Mouse (Mus musculus) stomach, postnatal 0 days (tissue): ENCODE results near the gene Wasf2. TPM values are rescaled to one million over a fixed set of nuclear protein-coding genes. Genes with fewer than 3 reads are reported as not detected.

Experiments used
- ATAC-seq: fragments of 200-750 bp; cut with Nextera tagmentation; 2 replicates; pipeline ENCODE4 v1.8.0; 2017; ENCODE audit not compliant: low FRiP score, low TSS enrichment
- DNase-seq: peaks from one replicate; pipeline ENCODE4 v3.0.0-alpha.2; 2016; ENCODE audit warnings: low spot score
- H3K27ac ChIP-seq: fragments of 300-500 bp; sonication (generic); replicated peaks from 2 replicates; pipeline ENCODE4 v1.5.1; 2014; ENCODE audit warnings: mild to moderate bottlenecking, control low read depth
- H3K27me3 ChIP-seq: fragments of 300-500 bp; sonication (generic); 2 replicates; pipeline ENCODE4 v1.6.1; 2014; ENCODE audit warnings: low read length; ENCODE audit not compliant: control insufficient read depth, insufficient read depth
- H3K36me3 ChIP-seq: fragments of 300-500 bp; sonication (generic); 2 replicates; pipeline ENCODE4 v1.6.1; 2014; ENCODE audit warnings: low read length, mixed read lengths; ENCODE audit not compliant: control insufficient read depth, insufficient read depth
- H3K4me1 ChIP-seq: fragments of 300-500 bp; sonication (generic); replicated peaks from 2 replicates; pipeline ENCODE4 v1.6.1; 2014; ENCODE audit warnings: antibody characterized with exemption; ENCODE audit not compliant: control insufficient read depth, insufficient read depth
- H3K4me2 ChIP-seq: fragments of 300-500 bp; sonication (generic); replicated peaks from 2 replicates; pipeline ENCODE4 v1.6.1; 2014; ENCODE audit warnings: low read depth, mild to moderate bottlenecking, control low read depth, moderate library complexity
- H3K4me3 ChIP-seq: fragments of 300-500 bp; sonication (generic); 2 replicates; pipeline ENCODE4 v1.5.1; 2014; ENCODE audit warnings: low read depth, low read length, control low read depth
- H3K9ac ChIP-seq: fragments of 300-500 bp; sonication (generic); 2 replicates; pipeline ENCODE4 v1.6.1; 2014; ENCODE audit warnings: mild to moderate bottlenecking, low read length, control low read depth, mixed read lengths
- H3K9me3 ChIP-seq: fragments of 300-500 bp; sonication (generic); 2 replicates; pipeline ENCODE4 v1.6.1; 2016; ENCODE audit warnings: low read length; ENCODE audit not compliant: control insufficient read depth
- CTCF ChIP-seq: IDR thresholded peaks from 2 replicates; pipeline ENCODE4 v1.5.1; 2016; ENCODE audit warnings: antibody characterized with exemption, low read depth, mild to moderate bottlenecking, moderate library complexity
- EP300 ChIP-seq: optimal IDR thresholded peaks from 2 replicates; pipeline ENCODE3; 2016; ENCODE audit warnings: antibody characterized with exemption
- WGBS: fragments of 180-500 bp; shearing (Covaris S2); extraction: QIAGEN DNeasy Blood & Tissue Kit; methylation state at CpG from one replicate; pipeline ENCODE4 v1.1.7; 2014; 5-methylcytosine and 5-hydroxymethylcytosine counted together
- polyA plus RNA-seq: library from polyadenylated mRNA; unstranded; fragments of >200 nt; fragmentation: Nextera tagmentation; extraction: Ambion mirVana; gene quantifications from 2 replicates; pipeline ENCODE4 v1.2.1, GENCODE M21; 2015

Wasf2 gene
- polyA plus RNA-seq, 1 experiment from 2014 or later = 84.2 TPM

GRCm38 (mm10) chr4:133217641-133218040 lies 87.3 kb downstream of the Wasf2 start:
- ATAC-seq = no peak
- H3K27ac ChIP-seq = no peak overlapping the region
- H3K9me3 ChIP-seq = no peaks in the 10 kb centered on the region
- DNase-seq = peak; percentile 59
- H3K36me3 ChIP-seq = no peaks in the 10 kb centered on the region
- no peak overlapping the region for H3K4me2 ChIP-seq
- WGBS = 6% methylated on average over 5 of the region's 5 CpGs
- H3K4me3 ChIP-seq = no peak overlapping the region
- H3K4me1 ChIP-seq = 0 out of 2 replicates have a peak, but pooled peaks cover 3% of the 10 kb centered on the region
- H3K27me3 ChIP-seq = peaks cover 2% of the 10 kb centered on the region; the same call in 1 of the 2 replicates
- H3K9ac ChIP-seq = no peak overlapping the region
- peak; percentile 93 for TF ChIP-seq CTCF
- TF ChIP-seq EP300 = no peak

- ATAC-seq (no peak), DNase-seq (no peak)
- TF ChIP-seq CTCF (no peak), EP300 (no peak)
- no peak overlapping the region for H3K4me2 ChIP-seq
- H3K36me3 ChIP-seq = no peaks in the 10 kb centered on the region
- no peaks in the 10 kb centered on the region for H3K9me3 ChIP-seq
- no peak overlapping the region for H3K4me3 ChIP-seq
- WGBS = 69% methylated on average over 3 of the region's 3 CpGs
- H3K9ac ChIP-seq = no peak overlapping the region
- H3K27ac ChIP-seq = no peak overlapping the region
- H3K27me3 ChIP-seq = no peaks in the 10 kb centered on the region
- no peaks in the 10 kb centered on the region for H3K4me1 ChIP-seq
Observed at GRCm38 (mm10) chr4:133218745-133219144, 88.4 kb downstream of the Wasf2 start.

- DNase-seq = peak; percentile 78
- peak overlapping the region; percentile 60 for H3K4me2 ChIP-seq
- H3K9ac ChIP-seq = peak overlapping the region; percentile 51
- H3K9me3 ChIP-seq = no peaks in the 10 kb centered on the region
- no peaks in the 10 kb centered on the region for H3K36me3 ChIP-seq
- H3K4me3 ChIP-seq = peak overlapping the region; percentile 35
- WGBS = 6% methylated on average over 25 of the region's 25 CpGs
- H3K27ac ChIP-seq = no peak overlapping the region
- no peaks in the 10 kb centered on the region for H3K27me3 ChIP-seq
- 0 out of 2 replicates have a peak, but pooled peaks cover 2% of the 10 kb centered on the region for H3K4me1 ChIP-seq
- ATAC-seq = peak; percentile 27
- TF ChIP-seq EP300 (no peak), CTCF (no peak)
Observed at GRCm38 (mm10) chr4:133220656-133221055, 90.4 kb downstream of the Wasf2 start.

GRCm38 (mm10) chr4:133221701-133222100 lies 91.4 kb downstream of the Wasf2 start:
- no peaks in the 10 kb centered on the region for H3K27me3 ChIP-seq
- DNase-seq = no peak
- no peak overlapping the region for H3K4me3 ChIP-seq
- 88% methylated on average over 8 of the region's 8 CpGs for WGBS
- H3K9ac ChIP-seq = no peak overlapping the region
- ATAC-seq = no peak
- no peak overlapping the region for H3K4me2 ChIP-seq
- no peaks in the 10 kb centered on the region for H3K36me3 ChIP-seq
- H3K27ac ChIP-seq = no peak overlapping the region
- no peaks in the 10 kb centered on the region for H3K9me3 ChIP-seq
- H3K4me1 ChIP-seq = 0 out of 2 replicates have a peak, but pooled peaks cover 2% of the 10 kb centered on the region
- no peak for TF ChIP-seq EP300
- no peak for TF ChIP-seq CTCF

GRCm38 (mm10) chr4:133223875-133224274 lies 93.6 kb downstream of the Wasf2 start:
- H3K27ac ChIP-seq = peak overlapping the region; percentile 45; the same call in 1 of the 2 replicates
- ATAC-seq = 0 out of 2 replicates have a peak, but pooled peaks have one; percentile 28
- 45% methylated on average over 5 of the region's 5 CpGs for WGBS

GRCm38 (mm10) chr4:133226073-133226472 lies 95.8 kb downstream of the Wasf2 start:
- ATAC-seq (no peak), DNase-seq (no peak)
- Histone ChIP-seq H3K9me3 (no peaks in the 10 kb centered on the region), H3K4me2 (no peak overlapping the region), H3K4me1 (0 out of 2 replicates have a peak, but pooled peaks cover 2% of the 10 kb centered on the region), H3K4me3 (no peak overlapping the region), H3K27ac (0 out of 2 replicates have a peak overlapping the region, but pooled peaks have one; percentile 8), H3K9ac (no peak overlapping the region), H3K36me3 (no peaks in the 10 kb centered on the region), H3K27me3 (no peaks in the 10 kb centered on the region)
- no peak for TF ChIP-seq CTCF
- no peak for TF ChIP-seq EP300
- WGBS = 57% methylated on average over 10 of the region's 10 CpGs

More at GRCm38 (mm10) chr4:133223875-133224274, 93.6 kb downstream of the Wasf2 start:
- no peaks in the 10 kb centered on the region for H3K36me3 ChIP-seq
- no peak overlapping the region for H3K4me2 ChIP-seq
- DNase-seq = peak; percentile 44
- TF ChIP-seq CTCF (no peak), EP300 (no peak)
- 0 out of 2 replicates have a peak, but pooled peaks cover 2% of the 10 kb centered on the region for H3K4me1 ChIP-seq
- H3K27me3 ChIP-seq = no peaks in the 10 kb centered on the region
- H3K4me3 ChIP-seq = no peak overlapping the region
- H3K9ac ChIP-seq = no peak overlapping the region
- no peaks in the 10 kb centered on the region for H3K9me3 ChIP-seq
